Mouse (Mus musculus): ENCODE results near the gene Il1rl2. TPM values are rescaled to one million over a fixed set of nuclear protein-coding genes. Genes with fewer than 3 reads are reported as not detected.

Il1rl2 gene
- 7.7 and 7.9 TPM in 2 replicates for polyA plus RNA-seq (2014; fragmentation: Nextera tagmentation; extraction: Ambion mirVana)

DNA sequence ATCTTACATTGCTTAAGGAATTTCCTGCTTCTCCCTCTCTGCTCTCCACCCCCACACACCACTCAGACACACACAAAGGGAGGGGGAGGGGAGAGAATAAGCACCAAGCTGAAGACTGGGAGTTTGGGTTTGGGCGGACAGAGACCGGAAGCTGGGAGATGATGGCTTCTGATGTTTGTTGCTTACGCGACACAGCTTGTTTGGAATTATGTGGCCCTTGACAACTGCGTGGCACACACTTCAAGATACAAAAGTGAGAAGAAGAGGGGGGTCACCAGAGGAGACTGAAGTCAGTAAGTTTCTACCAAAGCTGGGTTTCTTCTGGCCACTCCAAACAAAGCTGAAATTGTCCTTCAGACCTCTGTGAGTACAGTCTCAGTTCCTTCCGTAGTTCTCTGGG lies at the start of gene Il1rl2:
Il1rl2 (plus strand) TSS at position 154 of the 400 bp plus-strand sequence.
- H3K36me3 ChIP-seq (ENCODE audit: insufficient read depth), result no peaks in the 10 kb centered on the region
- H3K4me1 ChIP-seq (ENCODE audit: insufficient read depth), result peaks cover 9% of the 10 kb centered on the region; the same call in 1 of the 2 replicates
- H3K4me3 ChIP-seq (ENCODE audit: low read depth, low read length), result peak within 1 kb of the TSS; percentile 46
- H3K27me3 ChIP-seq (ENCODE audit: insufficient read depth, low read length), result peaks cover 10% of the 10 kb centered on the region; the same call in 1 of the 2 replicates
- no peaks in the 10 kb centered on the region for H3K9me3 ChIP-seq (ENCODE audit: low read depth, low read length)
- peak; percentile 84 for ATAC-seq (ENCODE audit: insufficient read depth)
- WGBS, result 9% methylated on average over 6 of the region's 6 CpGs
- peak; percentile 79 for DNase-seq
- peak within 1 kb of the TSS; percentile 90 for H3K4me2 ChIP-seq
- no peak for TF ChIP-seq CTCF (IDR thresholded peaks at IDR 0.05; ENCODE audit: low read depth)
- peak within 1 kb of the TSS; percentile 53 for H3K9ac ChIP-seq
- no peak within 1 kb of the TSS for H3K27ac ChIP-seq (ENCODE audit: low read depth)

DNA sequence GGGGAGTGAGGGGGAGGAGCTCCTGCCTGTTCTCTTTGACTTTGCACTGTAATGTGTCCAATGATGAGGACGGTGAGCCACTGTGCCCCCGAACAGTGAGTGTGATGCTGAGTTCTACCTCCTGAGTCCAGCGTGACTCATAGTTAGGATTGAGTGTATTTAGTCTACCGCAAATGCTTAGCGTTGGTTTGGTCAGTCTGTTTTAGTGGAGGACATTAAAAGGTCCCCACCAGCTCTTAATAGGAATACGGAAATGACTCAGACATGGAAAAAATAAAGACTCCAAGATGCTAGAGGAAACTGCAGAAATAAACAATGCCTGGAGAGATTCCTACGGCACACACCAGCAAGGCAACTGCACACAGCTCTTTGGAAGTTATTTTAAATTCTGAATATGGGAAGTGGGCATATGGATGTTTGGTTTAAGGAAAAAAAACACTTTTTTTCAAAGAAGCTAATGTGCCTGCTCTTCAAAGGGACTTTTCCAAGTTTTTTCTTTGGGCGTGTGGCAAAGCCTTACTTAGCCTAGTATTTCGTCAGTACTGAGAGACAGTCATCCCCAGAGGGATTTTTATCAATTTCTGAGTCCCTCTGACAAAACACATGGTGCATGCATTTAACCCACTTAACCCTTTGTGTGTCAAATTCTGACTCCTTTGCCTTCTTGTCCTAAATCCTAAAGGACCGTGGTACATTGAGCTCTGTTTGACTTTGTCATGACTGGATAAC lies 49.0 kb upstream of the Il1rl2 start:
- DNase-seq (peak; percentile 46), ATAC-seq (ENCODE audit: insufficient read depth) (peak; percentile 23)
- Histone ChIP-seq H3K9ac (no peak overlapping the region), H3K4me2 (no peak overlapping the region), H3K4me3 (ENCODE audit: low read depth, low read length) (no peak overlapping the region), H3K27me3 (ENCODE audit: insufficient read depth, low read length) (no peaks in the 10 kb centered on the region), H3K9me3 (ENCODE audit: low read depth, low read length) (no peaks in the 10 kb centered on the region), H3K36me3 (ENCODE audit: insufficient read depth) (no peaks in the 10 kb centered on the region), H3K27ac (ENCODE audit: low read depth) (no peak overlapping the region), H3K4me1 (ENCODE audit: insufficient read depth) (no peaks in the 10 kb centered on the region)
- 51% methylated on average over 10 of the region's 10 CpGs for WGBS
- TF ChIP-seq CTCF (IDR thresholded peaks at IDR 0.05; ENCODE audit: low read depth), result no peak

DNA sequence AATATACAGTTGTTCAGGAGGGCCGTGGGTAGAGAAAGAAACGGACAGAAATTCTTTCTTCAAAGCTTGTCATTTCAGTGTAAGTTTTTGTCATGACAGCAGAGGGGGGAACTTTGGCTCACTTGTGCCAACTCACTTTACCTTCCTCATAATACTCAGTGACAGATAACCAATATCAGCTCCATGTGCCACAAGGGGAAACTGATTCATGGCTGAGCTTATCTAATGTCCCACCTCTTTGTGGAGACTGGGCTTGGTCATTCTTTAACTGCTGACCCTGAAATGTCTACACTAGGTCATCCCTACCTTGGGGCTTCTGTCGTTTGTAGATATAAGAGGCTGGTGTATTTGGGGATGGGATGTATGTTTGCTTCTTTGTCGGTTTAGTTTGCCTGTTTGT lies 46.5 kb upstream of the Il1rl2 start:
- no peak for DNase-seq
- Histone ChIP-seq H3K36me3 (ENCODE audit: insufficient read depth) (no peaks in the 10 kb centered on the region), H3K27me3 (ENCODE audit: insufficient read depth, low read length) (no peaks in the 10 kb centered on the region), H3K9ac (no peak overlapping the region), H3K27ac (ENCODE audit: low read depth) (no peak overlapping the region), H3K4me1 (ENCODE audit: insufficient read depth) (no peaks in the 10 kb centered on the region), H3K9me3 (ENCODE audit: low read depth, low read length) (no peaks in the 10 kb centered on the region), H3K4me2 (no peak overlapping the region), H3K4me3 (ENCODE audit: low read depth, low read length) (no peak overlapping the region)
- no peak for TF ChIP-seq CTCF (IDR thresholded peaks at IDR 0.05; ENCODE audit: low read depth)
- ATAC-seq (ENCODE audit: insufficient read depth), result no peak
- WGBS, result 72% methylated on average over 4 of the region's 4 CpGs

DNA sequence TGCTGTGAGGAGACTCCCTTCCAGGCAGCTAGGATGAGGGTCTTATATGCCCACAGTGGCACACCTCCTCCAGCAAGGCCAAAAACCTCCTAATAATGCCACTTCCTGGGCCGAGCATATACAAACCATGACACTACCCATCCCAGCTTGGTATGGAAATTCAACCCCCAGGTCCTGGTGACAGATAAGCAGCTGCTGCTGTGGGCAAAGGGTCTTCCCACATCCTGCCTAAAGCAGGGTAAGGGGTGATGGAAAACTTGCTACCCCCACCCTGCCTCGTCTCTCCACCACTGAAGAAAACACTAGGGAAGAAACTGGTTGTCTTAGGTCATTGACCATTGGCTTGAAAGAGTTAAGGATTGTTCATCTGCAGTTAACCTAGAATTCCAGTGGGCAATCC lies 45.7 kb upstream of the Il1rl2 start:
- H3K4me1 ChIP-seq (ENCODE audit: insufficient read depth), result no peaks in the 10 kb centered on the region
- DNase-seq (no peak), ATAC-seq (ENCODE audit: insufficient read depth) (no peak)
- no peaks in the 10 kb centered on the region for H3K27me3 ChIP-seq (ENCODE audit: insufficient read depth, low read length)
- WGBS, result 72% methylated on average over 2 of the region's 2 CpGs
- H3K27ac ChIP-seq (ENCODE audit: low read depth), result no peak overlapping the region
- no peak overlapping the region for H3K4me3 ChIP-seq (ENCODE audit: low read depth, low read length)
- H3K36me3 ChIP-seq (ENCODE audit: insufficient read depth), result no peaks in the 10 kb centered on the region
- TF ChIP-seq CTCF (IDR thresholded peaks at IDR 0.05; ENCODE audit: low read depth), result no peak
- no peak overlapping the region for H3K4me2 ChIP-seq
- H3K9me3 ChIP-seq (ENCODE audit: low read depth, low read length), result no peaks in the 10 kb centered on the region
- no peak overlapping the region for H3K9ac ChIP-seq

DNA sequence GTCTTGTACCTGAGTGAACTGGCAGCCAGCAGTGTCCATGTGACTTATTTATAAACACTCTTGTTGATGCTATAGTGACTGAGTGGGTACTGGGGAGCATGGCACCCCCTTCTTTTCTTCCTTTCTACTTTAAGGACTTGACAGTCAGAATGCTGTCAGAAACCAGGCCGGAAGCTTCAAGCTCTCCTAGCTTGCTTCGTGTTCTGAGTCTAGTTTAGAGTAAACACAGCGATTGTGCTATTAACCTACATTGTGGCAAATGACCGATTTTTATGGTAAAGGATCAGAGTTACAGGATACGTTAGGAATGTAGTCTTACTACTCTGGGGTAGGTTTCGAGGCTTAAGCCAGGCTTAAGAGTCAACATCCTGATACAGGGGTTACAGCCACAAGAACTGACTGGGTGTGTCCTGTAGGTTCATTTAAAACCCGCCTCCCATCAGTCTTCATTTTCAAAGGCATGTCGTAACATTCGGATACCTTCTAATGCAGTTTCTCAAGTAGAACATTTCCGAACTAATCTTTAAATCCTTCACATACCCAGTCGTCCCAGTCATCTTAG lies 45.1 kb upstream of the Il1rl2 start:
- Histone ChIP-seq H3K4me3 (ENCODE audit: low read depth, low read length) (no peak overlapping the region), H3K27ac (ENCODE audit: low read depth) (no peak overlapping the region), H3K9me3 (ENCODE audit: low read depth, low read length) (no peaks in the 10 kb centered on the region), H3K27me3 (ENCODE audit: insufficient read depth, low read length) (no peaks in the 10 kb centered on the region), H3K36me3 (ENCODE audit: insufficient read depth) (no peaks in the 10 kb centered on the region), H3K9ac (no peak overlapping the region), H3K4me2 (no peak overlapping the region), H3K4me1 (ENCODE audit: insufficient read depth) (no peaks in the 10 kb centered on the region)
- no peak for TF ChIP-seq CTCF (IDR thresholded peaks at IDR 0.05; ENCODE audit: low read depth)
- DNase-seq (peak; percentile 36), ATAC-seq (ENCODE audit: insufficient read depth) (peak; percentile 75; the same call in 1 of the 2 replicates)
- 60% methylated on average over 11 of the region's 11 CpGs for WGBS

DNA sequence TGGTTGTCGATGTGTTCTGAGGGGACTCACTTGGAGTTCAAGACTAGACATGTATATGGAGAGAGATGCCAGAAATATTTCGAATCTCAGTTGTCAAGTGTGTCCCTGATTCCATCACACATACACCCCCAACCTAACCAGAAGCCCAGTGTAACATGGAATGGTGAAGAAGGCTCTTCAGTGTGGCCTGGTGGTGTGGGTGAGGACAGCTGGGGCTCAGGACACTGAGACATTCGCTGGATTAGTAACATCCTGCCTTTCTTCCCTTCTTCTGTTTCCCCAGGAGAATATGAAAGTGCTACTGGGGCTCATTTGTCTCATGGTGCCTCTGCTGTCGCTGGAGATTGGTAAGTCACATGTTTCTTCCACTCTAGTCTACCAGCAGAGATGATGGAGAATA lies 42.5 kb upstream of the Il1rl2 start:
- no peak overlapping the region for H3K9ac ChIP-seq
- no peak for ATAC-seq (ENCODE audit: insufficient read depth)
- no peaks in the 10 kb centered on the region for H3K9me3 ChIP-seq (ENCODE audit: low read depth, low read length)
- DNase-seq, result no peak
- no peak overlapping the region for H3K4me2 ChIP-seq
- H3K27ac ChIP-seq (ENCODE audit: low read depth), result no peak overlapping the region
- 69% methylated on average over 4 of the region's 4 CpGs for WGBS
- TF ChIP-seq CTCF (IDR thresholded peaks at IDR 0.05; ENCODE audit: low read depth), result no peak
- no peaks in the 10 kb centered on the region for H3K27me3 ChIP-seq (ENCODE audit: insufficient read depth, low read length)
- no peaks in the 10 kb centered on the region for H3K36me3 ChIP-seq (ENCODE audit: insufficient read depth)
- H3K4me3 ChIP-seq (ENCODE audit: low read depth, low read length), result no peak overlapping the region
- no peaks in the 10 kb centered on the region for H3K4me1 ChIP-seq (ENCODE audit: insufficient read depth)

DNA sequence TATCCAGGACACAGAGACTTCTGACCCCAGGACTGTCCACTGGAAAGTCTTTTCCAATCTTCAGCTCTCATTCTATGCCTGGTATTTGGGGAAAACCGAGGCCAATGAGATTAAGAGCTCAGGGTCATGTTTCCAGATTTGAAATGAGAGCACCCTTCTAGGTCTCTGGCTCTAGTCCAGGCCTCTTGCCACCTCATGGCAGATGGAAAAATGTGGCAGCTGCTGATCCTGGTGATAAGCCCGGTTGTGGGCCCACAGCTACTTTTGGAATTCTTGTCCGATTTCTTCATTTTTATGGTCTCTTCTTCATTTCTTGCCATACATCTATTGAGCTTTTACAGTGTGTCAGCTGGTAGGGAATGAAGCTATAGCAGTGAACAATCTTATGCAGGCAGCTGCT lies 42.0 kb upstream of the Il1rl2 start:
- 61% methylated on average over 3 of the region's 3 CpGs for WGBS
- Histone ChIP-seq H3K9me3 (ENCODE audit: low read depth, low read length) (no peaks in the 10 kb centered on the region), H3K4me1 (ENCODE audit: insufficient read depth) (no peaks in the 10 kb centered on the region), H3K9ac (no peak overlapping the region), H3K4me2 (no peak overlapping the region), H3K36me3 (ENCODE audit: insufficient read depth) (no peaks in the 10 kb centered on the region), H3K4me3 (ENCODE audit: low read depth, low read length) (no peak overlapping the region), H3K27me3 (ENCODE audit: insufficient read depth, low read length) (no peaks in the 10 kb centered on the region), H3K27ac (ENCODE audit: low read depth) (no peak overlapping the region)
- no peak for DNase-seq
- no peak for TF ChIP-seq CTCF (IDR thresholded peaks at IDR 0.05; ENCODE audit: low read depth)
- ATAC-seq (ENCODE audit: insufficient read depth), result no peak
